Mouse (Mus musculus) liver, adult 2 months (tissue): ENCODE results near the gene Pspc1.

ENCODE experiments used
- CTCF ChIP-seq: fragments of 200-500 bp; IDR thresholded peaks from 2 replicates; pipeline ENCODE4 v1.5.1; 2011; ENCODE audit warnings: low read depth, low read length, control low read depth
- POLR2A ChIP-seq: fragments of 200-500 bp; IDR thresholded peaks from 2 replicates; pipeline ENCODE4 v1.6.1; 2011; ENCODE audit warnings: low read length, control low read depth; ENCODE audit not compliant: insufficient read depth; ENCODE audit errors: extremely low read depth

GRCm38 (mm10) chr14:56776571-56777238 is 1.4 kb downstream of the Pspc1 start:
- no peak for TF ChIP-seq CTCF
- TF ChIP-seq POLR2A: no peak
